Mouse (Mus musculus) testis, adult 2 months (tissue): ENCODE results near the gene Tnfrsf22. TPM values are rescaled to one million over a fixed set of nuclear protein-coding genes. Genes with fewer than 3 reads are reported as not detected.

Experiments used
- H3K27ac ChIP-seq: fragments of 200-500 bp; 2 replicates; pipeline ENCODE4 v1.5.1; 2012; ENCODE audit warnings: low read depth, low read length; ENCODE audit not compliant: control insufficient read depth, insufficient read depth
- H3K27me3 ChIP-seq: fragments of 200-500 bp; 2 replicates; pipeline ENCODE4 v1.6.1; 2012; ENCODE audit warnings: mild to moderate bottlenecking, low read length, moderate library complexity; ENCODE audit not compliant: control insufficient read depth, insufficient read depth
- H3K36me3 ChIP-seq: fragments of 200-500 bp; 2 replicates; pipeline ENCODE4 v1.6.1; 2012; ENCODE audit warnings: mild to moderate bottlenecking, low read length; ENCODE audit not compliant: control insufficient read depth, insufficient read depth
- H3K4me1 ChIP-seq: fragments of 200-500 bp; 2 replicates; pipeline ENCODE4 v1.6.1; 2012; ENCODE audit warnings: low read length; ENCODE audit not compliant: control insufficient read depth, insufficient read depth
- H3K4me3 ChIP-seq: fragments of 200-500 bp; 2 replicates; pipeline ENCODE4 v1.5.1; 2012; ENCODE audit warnings: low read depth, mild to moderate bottlenecking, low read length, moderate library complexity, mixed read lengths; ENCODE audit not compliant: control insufficient read depth
- CTCF ChIP-seq: fragments of 200-500 bp; IDR thresholded peaks from 2 replicates; pipeline ENCODE4 v1.5.1; 2012; ENCODE audit warnings: low read depth, mild to moderate bottlenecking, inconsistent platforms, low read length, moderate library complexity; ENCODE audit not compliant: control insufficient read depth, insufficient read depth, insufficient replicate concordance
- POLR2A ChIP-seq: fragments of 200-500 bp; IDR thresholded peaks from 2 replicates; pipeline ENCODE4 v1.6.1; 2012; ENCODE audit warnings: low read depth, mild to moderate bottlenecking, inconsistent platforms, low read length, moderate library complexity; ENCODE audit not compliant: control insufficient read depth
- polyA plus RNA-seq: library from polyadenylated mRNA; depleted of rRNA; stranded (reverse); fragments of >200 nt; gene quantifications from 2 replicates; pipeline ENCODE4 v1.2.3, GENCODE M21; 2012

Gene Tnfrsf22
- polyA plus RNA-seq, 1 experiment: 0.88 TPM

DNA sequence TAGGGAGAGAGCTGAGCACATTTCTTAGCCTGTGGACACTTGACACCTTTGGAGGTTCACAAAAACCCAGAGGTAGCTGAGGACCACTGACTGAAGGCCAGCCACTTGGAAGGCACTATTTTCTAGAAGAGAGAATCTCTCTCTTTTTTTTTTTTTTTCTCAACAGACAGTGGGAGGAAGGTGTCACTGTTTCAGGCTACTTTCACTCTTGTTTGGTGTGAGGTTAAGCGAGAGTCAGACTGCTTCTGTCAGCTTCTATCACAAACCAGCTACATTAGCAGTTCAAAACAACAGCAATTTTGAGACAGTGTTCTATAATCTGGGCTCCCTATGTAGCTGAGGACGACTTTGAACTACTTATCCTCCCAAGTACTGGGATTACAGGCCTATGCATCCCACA lies 23.3 kb downstream of the Tnfrsf22 start:
- H3K4me1 ChIP-seq: no peaks in the 10 kb centered on the region
- TF ChIP-seq CTCF (no peak), POLR2A (no peak)
- no peaks in the 10 kb centered on the region for H3K36me3 ChIP-seq
- H3K4me3 ChIP-seq: no peak overlapping the region
- H3K27me3 ChIP-seq: no peaks in the 10 kb centered on the region
- H3K27ac ChIP-seq: no peak overlapping the region

DNA sequence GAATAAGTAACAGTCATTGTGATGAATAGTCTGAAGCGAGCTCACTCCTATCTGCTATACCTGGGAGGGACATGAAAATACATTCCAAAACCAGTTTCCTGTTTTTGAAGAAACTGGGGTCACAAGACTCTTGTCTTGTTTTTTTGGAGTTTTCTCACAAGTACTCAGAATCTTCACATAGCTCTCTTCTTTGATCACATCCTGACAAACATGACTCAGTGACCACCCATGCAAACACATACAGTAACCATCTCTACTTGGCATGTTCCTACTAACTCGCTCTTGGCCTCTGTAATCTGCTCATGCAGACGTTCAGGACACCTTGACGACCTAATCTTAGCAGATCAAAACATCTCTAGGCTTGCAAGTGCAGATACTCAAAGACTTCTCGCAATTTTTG lies 24.3 kb downstream of the Tnfrsf22 start:
- Histone ChIP-seq H3K36me3 (no peaks in the 10 kb centered on the region), H3K27ac (no peak overlapping the region), H3K4me3 (no peak overlapping the region), H3K27me3 (no peaks in the 10 kb centered on the region), H3K4me1 (no peaks in the 10 kb centered on the region)
- TF ChIP-seq CTCF (no peak), POLR2A (no peak)

DNA sequence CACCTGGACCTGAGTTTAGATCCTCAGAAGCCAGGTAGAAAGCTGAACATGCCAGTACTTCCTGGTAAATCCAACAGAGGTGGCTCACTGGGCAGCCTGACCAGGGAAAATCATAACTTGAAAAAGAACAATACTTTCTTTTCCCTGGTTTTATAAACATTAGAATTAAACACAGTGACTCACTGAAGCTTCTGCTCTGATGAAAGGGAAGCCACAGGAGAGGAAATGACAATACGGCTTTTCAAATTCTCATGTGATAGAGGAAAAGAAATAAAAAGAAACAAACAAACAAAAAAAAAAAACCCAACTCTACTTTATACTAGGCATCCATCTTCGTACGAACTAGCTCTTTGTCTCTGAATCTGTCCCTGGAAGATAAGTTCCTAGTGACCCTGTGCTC lies 24.9 kb downstream of the Tnfrsf22 start:
- TF ChIP-seq CTCF: no peak
- no peak for TF ChIP-seq POLR2A

DNA sequence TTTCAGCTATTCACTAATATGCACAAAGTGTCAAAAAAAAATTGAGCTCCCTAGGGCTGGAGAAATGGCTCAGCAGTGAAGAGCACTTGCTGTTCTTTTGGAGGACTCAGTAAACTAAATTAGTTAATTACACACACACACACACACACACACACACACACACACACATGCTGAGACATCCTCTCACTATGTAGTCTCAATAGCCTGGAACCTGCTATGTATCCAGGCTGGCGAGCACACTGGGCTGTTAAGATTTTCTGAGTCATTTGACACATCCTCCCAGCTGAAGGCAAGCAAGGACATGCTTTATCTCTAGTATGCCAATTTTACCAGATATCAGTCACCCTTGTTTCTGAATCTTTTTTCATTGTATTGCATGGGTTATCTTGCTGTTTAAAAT lies 28.5 kb downstream of the Tnfrsf22 start:
- H3K4me1 ChIP-seq: no peaks in the 10 kb centered on the region
- no peaks in the 10 kb centered on the region for H3K36me3 ChIP-seq
- no peak overlapping the region for H3K4me3 ChIP-seq
- TF ChIP-seq CTCF: no peak
- no peak for TF ChIP-seq POLR2A
- H3K27me3 ChIP-seq: no peaks in the 10 kb centered on the region
- H3K27ac ChIP-seq: no peak overlapping the region

More for the DNA sequence above, 24.9 kb downstream of the Tnfrsf22 start:
- H3K4me1 ChIP-seq: no peaks in the 10 kb centered on the region
- no peaks in the 10 kb centered on the region for H3K36me3 ChIP-seq
- H3K27ac ChIP-seq: no peak overlapping the region
- no peaks in the 10 kb centered on the region for H3K27me3 ChIP-seq
- no peak overlapping the region for H3K4me3 ChIP-seq

DNA sequence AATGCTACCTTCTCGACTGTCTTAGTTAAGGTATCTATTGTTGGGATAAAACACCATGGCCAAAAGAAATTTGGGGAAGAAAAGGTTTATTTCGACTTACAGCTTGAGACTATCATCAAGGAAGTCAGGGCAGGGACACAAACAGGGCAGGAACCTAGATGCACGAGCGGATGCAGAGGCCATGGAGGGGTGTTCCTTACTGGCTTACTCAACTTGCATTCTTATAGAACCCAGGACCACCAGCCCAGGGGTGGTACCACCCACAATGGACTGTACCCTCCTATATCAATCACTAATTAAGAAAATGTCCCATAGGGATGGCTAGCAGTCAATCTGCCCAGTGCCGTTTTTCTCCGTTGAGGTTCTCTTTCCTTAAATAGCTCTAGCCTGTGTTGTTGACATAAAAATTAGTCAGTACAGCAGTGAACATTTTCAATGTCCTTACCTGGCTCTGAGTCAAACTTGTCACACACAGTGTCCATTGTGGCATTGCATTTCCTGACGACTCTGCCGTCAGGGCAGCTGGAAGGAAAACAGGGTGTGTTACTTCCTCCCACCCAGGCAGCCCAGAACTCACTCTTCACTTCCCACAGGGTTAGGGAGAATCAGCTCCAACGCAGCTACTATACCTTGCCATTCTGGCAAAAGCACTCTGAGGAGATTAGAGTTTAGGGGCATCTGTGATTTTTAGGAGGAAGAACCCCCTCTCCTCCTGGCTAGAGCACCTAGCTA lies 34.9 kb downstream of the Tnfrsf22 start:
- TF ChIP-seq CTCF (no peak), POLR2A (no peak)
- no peaks in the 10 kb centered on the region for H3K36me3 ChIP-seq
- H3K27ac ChIP-seq: no peak overlapping the region

DNA sequence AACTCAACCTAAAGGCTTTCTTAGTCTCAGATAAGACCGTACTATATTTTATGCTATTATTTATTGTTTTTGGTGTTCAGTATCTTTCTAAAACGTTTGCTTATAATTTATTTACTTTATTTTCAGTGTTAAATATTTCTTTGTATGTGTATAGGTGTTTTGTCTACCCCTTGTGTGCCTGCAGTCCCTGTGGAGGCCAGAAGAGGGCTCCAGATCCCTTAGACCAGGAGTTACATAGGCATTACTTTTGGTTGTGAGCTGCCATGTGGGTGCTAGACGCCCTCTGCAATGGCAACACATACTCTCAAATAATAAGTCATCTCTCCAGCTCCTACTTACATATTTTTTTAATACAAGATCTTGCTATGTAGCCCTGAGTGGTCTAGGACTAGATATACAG lies 37.2 kb downstream of the Tnfrsf22 start:
- Histone ChIP-seq H3K27ac (no peak overlapping the region), H3K4me1 (no peaks in the 10 kb centered on the region), H3K27me3 (no peaks in the 10 kb centered on the region), H3K4me3 (no peak overlapping the region), H3K36me3 (no peaks in the 10 kb centered on the region)
- TF ChIP-seq POLR2A (no peak), CTCF (peak; percentile 39; the same call in 1 of the 2 replicates)

More for the DNA sequence above, 34.9 kb downstream of the Tnfrsf22 start:
- H3K27me3 ChIP-seq: no peaks in the 10 kb centered on the region
- no peak overlapping the region for H3K4me3 ChIP-seq
- H3K4me1 ChIP-seq: no peaks in the 10 kb centered on the region

DNA sequence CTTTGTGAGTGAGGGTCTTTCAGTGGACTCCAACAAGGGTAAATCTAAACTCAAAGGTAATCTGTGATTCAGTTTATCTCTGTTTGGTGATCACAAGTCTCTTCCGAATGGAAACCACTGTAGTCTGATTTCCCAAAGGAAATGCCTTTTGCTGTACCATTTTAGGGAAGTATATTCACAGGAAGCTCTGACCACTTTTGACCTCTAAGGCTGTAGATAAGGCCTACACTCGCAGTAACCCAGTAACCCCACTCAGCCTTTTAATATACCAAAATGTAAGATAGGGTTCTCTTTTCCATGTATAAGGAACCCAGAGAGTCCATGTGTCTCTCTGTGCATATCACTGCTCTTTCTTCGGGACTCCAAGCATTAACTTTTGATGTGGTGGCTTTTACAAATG lies 44.1 kb downstream of the Tnfrsf22 start:
- H3K4me1 ChIP-seq: no peaks in the 10 kb centered on the region; the same call in 1 of the 2 replicates
- no peak for TF ChIP-seq CTCF
- no peak for TF ChIP-seq POLR2A
- no peaks in the 10 kb centered on the region for H3K36me3 ChIP-seq
- H3K27me3 ChIP-seq: no peaks in the 10 kb centered on the region
- H3K4me3 ChIP-seq: no peak overlapping the region
- H3K27ac ChIP-seq: no peak overlapping the region
